Mouse (Mus musculus) large intestine, adult 2 months (tissue): ENCODE results near the gene Olfr544. TPM values are rescaled to one million over a fixed set of nuclear protein-coding genes. Genes with fewer than 3 reads are reported as not detected.
"Not testable (repeated sequence)": the region's sequence is repeated elsewhere in the genome, so short reads cannot be mapped to it uniquely, and the experiment has no call there.

ENCODE experiments used
- DNase-seq: peaks from one replicate; pipeline ENCODE4 v3.0.0-alpha.2; 2012; ENCODE audit warnings: low read depth, low spot score
- WGBS: fragments of 180-500 bp; shearing (Covaris S2); methylation state at CpG from one replicate; pipeline ENCODE4 v1.1.7; 2018; 5-methylcytosine and 5-hydroxymethylcytosine counted together
- polyA plus RNA-seq: library from polyadenylated mRNA; depleted of rRNA; stranded (reverse); fragments of >200 nt; gene quantifications from 2 replicates; pipeline ENCODE4 v1.2.3, GENCODE M21; 2012; rRNA removed

Gene Olfr544
- not detected in 2 replicates for polyA plus RNA-seq

GRCm38 (mm10) chr7:102488161-102488560 lies at the start of gene Olfr544:
Olfr544 (minus strand) TSS chr7:102488313.
- DNase-seq = no peak
- WGBS = 50% methylated on average over 1 of the region's 1 CpGs

GRCm38 (mm10) chr7:102534449-102534848 lies 46.3 kb upstream of the Olfr544 start, which contains the start of gene Olfr547:
Olfr547 (plus strand) TSS chr7:102534749.
- 34% methylated on average over 1 of the region's 1 CpGs for WGBS
- DNase-seq = no peak

- no peak for DNase-seq
- WGBS = 79% methylated on average over 1 of the region's 1 CpGs
These were observed 40.9 kb upstream of the Olfr544 start for GRCm38 (mm10) chr7:102529052-102529451.

- DNase-seq = no peak
- 70% methylated on average over 2 of the region's 2 CpGs for WGBS
These were observed 28.9 kb upstream of the Olfr544 start for GRCm38 (mm10) chr7:102517051-102517335.

- 54% methylated on average over 10 of the region's 10 CpGs for WGBS
- no peak for DNase-seq
These were observed 28.3 kb upstream of the Olfr544 start for GRCm38 (mm10) chr7:102516261-102517050.

GRCm38 (mm10) chr7:102514144-102514543 lies 26.0 kb upstream of the Olfr544 start:
- DNase-seq = no peak
- WGBS = 76% methylated on average over 4 of the region's 4 CpGs

GRCm38 (mm10) chr7:102512814-102513435 lies 24.8 kb upstream of the Olfr544 start:
- DNase-seq = peak; percentile 21
- WGBS = 1% methylated on average over 54 of the region's 54 CpGs

- WGBS = 93% methylated on average over 10 of the region's 10 CpGs
- DNase-seq = no peak
These were observed 23.8 kb upstream of the Olfr544 start for GRCm38 (mm10) chr7:102511927-102512326.

- no peak for DNase-seq
- WGBS = 76% methylated on average over 7 of the region's 7 CpGs
These were observed 21.6 kb upstream of the Olfr544 start for GRCm38 (mm10) chr7:102509726-102510125.

- 84% methylated on average over 6 of the region's 6 CpGs for whole genome bisulfite sequencing
These were observed 20.6 kb upstream of the Olfr544 start for GRCm38 (mm10) chr7:102508666-102509065.

GRCm38 (mm10) chr7:102508066-102508465 lies 20.0 kb upstream of the Olfr544 start:
- 87% methylated on average over 9 of the region's 9 CpGs for WGBS
- no peak for DNase-seq

More at GRCm38 (mm10) chr7:102508666-102509065, 20.6 kb upstream of the Olfr544 start:
- no peak for DNase-seq

GRCm38 (mm10) chr7:102506848-102507247 lies 18.7 kb upstream of the Olfr544 start:
- peak; percentile 11 for DNase-seq
- 44% methylated on average over 3 of the region's 3 CpGs for WGBS

- 73% methylated on average over 5 of the region's 5 CpGs for WGBS
- DNase-seq = no peak
These were observed 13.9 kb upstream of the Olfr544 start for GRCm38 (mm10) chr7:102501986-102502385.

- no peak for DNase-seq
- WGBS = 54% methylated on average over 3 of the region's 3 CpGs
These were observed 11.4 kb upstream of the Olfr544 start, which contains the start of gene Olfr545 for GRCm38 (mm10) chr7:102499473-102499872. Olfr545 (minus strand) TSS chr7:102499573.

GRCm38 (mm10) chr7:102494416-102494815 lies 6.3 kb upstream of the Olfr544 start:
- WGBS = 65% methylated on average over 7 of the region's 7 CpGs
- not testable (repeated sequence) for DNase-seq

- DNase-seq = no peak
- 65% methylated on average over 1 of the region's 1 CpGs for WGBS
These were observed 2.0 kb downstream of the Olfr544 start for GRCm38 (mm10) chr7:102486105-102486504.

- DNase-seq = not testable (repeated sequence)
- 64% methylated on average over 7 of the region's 8 CpGs for WGBS
These were observed 3.3 kb downstream of the Olfr544 start for GRCm38 (mm10) chr7:102484766-102485165.

GRCm38 (mm10) chr7:102483665-102484064 lies 4.4 kb downstream of the Olfr544 start:
- 71% methylated on average over 2 of the region's 2 CpGs for WGBS

GRCm38 (mm10) chr7:102481579-102481978 lies 6.5 kb downstream of the Olfr544 start, which contains the start of gene Olfr543:
Olfr543 (minus strand) TSS chr7:102481679.
- DNase-seq = no peak
- 91% methylated on average over 4 of the region's 4 CpGs for WGBS

More at GRCm38 (mm10) chr7:102483665-102484064, 4.4 kb downstream of the Olfr544 start:
- no peak for DNase-seq

- 62% methylated on average over 4 of the region's 4 CpGs for WGBS
These were observed 7.3 kb downstream of the Olfr544 start for GRCm38 (mm10) chr7:102480821-102481220.

More at GRCm38 (mm10) chr7:102480821-102481220, 7.3 kb downstream of the Olfr544 start:
- DNase-seq = no peak
